Mouse (Mus musculus) right cerebral cortex, adult 18-20 months (tissue): ENCODE measurements around the gene Git1.
A peak's percentile ranks its signal among the peaks of the same experiment; 100 is the strongest.

Source experiments
- DNase-seq: peaks from one replicate; pipeline ENCODE4 v3.0.0; 2022; ENCODE audit warnings: mixed read lengths

Git1 gene

GRCm38 (mm10) chr11:77483510-77484255, 9.7 kb upstream of the Git1 start:
- no peak for DNase-seq

GRCm38 (mm10) chr11:77485229-77485628, 8.1 kb upstream of the Git1 start:
- DNase-seq: no peak

GRCm38 (mm10) chr11:77486798-77487197, 6.6 kb upstream of the Git1 start:
- no peak for DNase-seq

GRCm38 (mm10) chr11:77488771-77489581, 4.4 kb upstream of the Git1 start:
- DNase-seq: no peak

DNA sequence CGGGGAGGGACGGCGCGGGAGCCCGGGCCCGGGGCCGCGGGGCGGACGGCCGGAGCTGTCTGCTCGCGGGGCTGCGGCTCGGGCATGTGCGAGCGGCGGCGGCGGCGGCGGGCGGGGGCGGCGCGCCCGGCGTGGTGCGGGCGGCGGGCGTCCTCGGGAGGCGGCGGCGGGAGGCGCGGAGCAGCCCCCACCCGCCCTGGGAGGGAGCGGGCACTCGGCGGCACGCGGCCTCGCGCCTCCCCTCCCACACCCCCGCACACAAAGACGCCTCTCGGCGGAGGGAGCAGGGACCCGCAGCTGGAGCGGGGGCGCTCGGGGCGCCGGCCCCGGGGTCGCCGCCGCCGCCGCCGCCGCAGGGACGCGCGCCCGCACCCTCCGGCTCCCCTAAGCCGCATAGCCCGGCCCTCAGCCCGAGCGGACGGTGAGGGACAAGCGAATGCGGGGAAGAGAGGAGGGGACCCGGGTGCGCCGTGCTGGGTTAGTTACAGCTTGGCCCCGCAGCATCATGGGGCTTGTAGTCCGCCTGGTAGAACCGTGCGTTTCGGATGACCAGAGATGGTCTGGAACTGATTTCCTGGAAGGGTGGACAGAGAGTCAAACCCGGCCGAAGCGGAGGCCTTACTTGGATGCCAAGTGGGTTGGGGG, 3.6 kb upstream of the Git1 start, which contains the start of gene Ankrd13b:
Gene Ankrd13b, minus strand, starts transcription at position 88 of the 645 bp plus-strand sequence.
- DNase-seq: peak; percentile 85

DNA sequence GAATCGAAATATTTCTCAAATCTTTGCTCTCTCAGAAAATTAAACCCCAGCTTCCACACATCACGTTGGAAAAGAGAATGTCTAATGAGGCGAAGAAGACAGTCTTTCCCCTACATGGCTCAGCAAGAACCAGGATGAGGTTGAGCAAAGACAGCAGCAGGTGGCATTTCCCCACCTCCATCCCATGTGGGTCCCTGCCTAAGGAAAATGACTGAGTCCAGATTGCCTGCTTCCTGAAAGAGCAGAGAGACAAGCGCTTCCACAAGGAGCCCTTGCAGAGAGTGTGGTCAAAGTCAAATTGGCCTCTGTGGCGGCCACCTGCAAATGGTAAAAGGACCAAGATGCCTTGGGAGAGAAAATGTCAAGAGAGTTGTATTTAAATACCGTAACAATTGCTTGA, 2.9 kb upstream of the Git1 start:
- DNase-seq: no peak

DNA sequence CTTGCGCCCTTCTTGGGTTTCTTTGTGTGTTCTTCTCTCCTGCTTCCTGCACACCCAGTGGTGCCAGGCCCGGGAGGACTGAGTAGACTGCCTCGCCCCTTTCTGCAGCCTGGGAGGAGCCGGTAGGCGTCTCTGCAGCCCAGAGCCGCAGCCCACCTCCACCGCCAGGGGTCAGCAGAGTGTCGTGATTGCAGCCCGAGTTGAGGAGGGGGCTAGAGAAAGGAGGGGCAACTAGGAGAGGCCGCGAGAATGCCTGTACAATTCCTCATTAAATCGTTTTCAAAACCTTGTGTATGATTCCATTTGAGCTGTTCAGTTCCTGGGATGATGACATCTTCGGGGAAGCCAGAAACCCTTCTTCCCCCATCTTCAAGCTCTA, 2.2 kb upstream of the Git1 start:
- peak; percentile 89 for DNase-seq

- peak; percentile 82 for DNase-seq
Observed at GRCm38 (mm10) chr11:77491502-77492291, 1.7 kb upstream of the Git1 start.

DNA sequence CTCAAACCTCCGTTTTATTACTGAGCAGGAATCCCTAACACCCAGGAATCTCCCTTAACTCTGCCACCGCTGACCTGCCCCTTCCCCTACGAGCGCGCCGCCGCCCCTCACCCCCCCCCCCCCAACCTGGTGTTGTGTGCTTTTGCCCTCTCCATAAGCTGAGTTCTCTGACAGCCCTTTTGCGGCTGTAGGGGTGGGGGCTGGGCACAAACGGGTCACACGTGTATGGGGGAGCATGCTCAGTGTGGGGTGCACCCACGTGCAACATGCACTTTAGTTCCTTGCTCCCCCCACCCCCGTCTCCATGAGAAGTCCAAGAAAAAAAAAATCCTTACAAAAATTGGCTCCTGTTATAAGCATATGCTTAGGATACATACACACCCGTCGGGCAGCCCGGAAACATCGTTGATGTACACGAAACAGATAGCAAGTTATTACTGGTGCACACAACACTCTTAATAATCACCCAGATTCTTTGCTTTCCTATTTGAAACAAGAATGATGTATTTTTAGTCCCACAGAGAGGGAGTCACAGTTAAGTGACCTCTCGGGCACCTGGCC, 971 bp upstream of the Git1 start:
- DNase-seq: no peak

- DNase-seq: peak; percentile 96
Observed at GRCm38 (mm10) chr11:77492911-77493332, 440 bp upstream of the Git1 start.

DNA sequence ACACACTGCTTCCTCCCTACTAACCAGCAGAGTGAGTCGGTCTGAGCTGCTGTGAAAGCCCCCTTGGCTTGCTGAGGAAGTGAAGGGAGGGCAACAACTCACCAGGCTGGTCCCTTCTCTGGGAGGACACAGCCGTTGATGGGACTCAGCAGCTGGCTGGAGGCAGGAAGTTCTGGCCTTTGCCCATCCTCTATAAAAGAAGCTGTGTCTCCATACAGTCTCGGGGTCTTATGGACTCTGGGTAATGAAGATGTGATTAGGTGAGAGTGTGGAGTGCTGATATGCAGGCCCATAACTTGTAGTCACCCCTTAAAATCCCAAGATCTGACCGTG, 948 bp downstream of the Git1 start:
- DNase-seq: no peak

- DNase-seq: no peak
Observed at GRCm38 (mm10) chr11:77494782-77495181, 1.4 kb downstream of the Git1 start.

- DNase-seq: no peak
Observed at GRCm38 (mm10) chr11:77495507-77495906, 2.1 kb downstream of the Git1 start.

- DNase-seq: no peak
Observed at GRCm38 (mm10) chr11:77497341-77497756, 4.0 kb downstream of the Git1 start.

DNA sequence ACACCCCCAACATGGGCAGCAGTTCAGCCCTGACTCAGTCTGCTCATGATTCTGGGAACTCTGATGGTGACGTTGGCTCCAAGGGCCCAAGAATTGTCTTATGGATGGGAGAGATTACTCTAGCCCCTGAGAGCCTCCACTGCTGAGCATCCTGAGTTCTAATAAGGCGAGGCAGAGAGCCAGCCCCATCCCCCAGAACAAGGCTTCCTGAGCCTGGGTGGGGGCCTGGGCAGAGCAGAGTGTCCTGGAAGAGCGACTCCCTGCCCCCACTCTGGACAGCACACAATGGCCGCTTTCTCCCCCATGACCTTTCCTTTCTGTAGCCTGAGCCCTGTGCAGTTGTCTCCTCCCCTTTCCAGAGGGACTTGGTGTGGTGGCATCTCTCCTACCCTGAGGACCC, 4.5 kb downstream of the Git1 start:
- DNase-seq: no peak

DNA sequence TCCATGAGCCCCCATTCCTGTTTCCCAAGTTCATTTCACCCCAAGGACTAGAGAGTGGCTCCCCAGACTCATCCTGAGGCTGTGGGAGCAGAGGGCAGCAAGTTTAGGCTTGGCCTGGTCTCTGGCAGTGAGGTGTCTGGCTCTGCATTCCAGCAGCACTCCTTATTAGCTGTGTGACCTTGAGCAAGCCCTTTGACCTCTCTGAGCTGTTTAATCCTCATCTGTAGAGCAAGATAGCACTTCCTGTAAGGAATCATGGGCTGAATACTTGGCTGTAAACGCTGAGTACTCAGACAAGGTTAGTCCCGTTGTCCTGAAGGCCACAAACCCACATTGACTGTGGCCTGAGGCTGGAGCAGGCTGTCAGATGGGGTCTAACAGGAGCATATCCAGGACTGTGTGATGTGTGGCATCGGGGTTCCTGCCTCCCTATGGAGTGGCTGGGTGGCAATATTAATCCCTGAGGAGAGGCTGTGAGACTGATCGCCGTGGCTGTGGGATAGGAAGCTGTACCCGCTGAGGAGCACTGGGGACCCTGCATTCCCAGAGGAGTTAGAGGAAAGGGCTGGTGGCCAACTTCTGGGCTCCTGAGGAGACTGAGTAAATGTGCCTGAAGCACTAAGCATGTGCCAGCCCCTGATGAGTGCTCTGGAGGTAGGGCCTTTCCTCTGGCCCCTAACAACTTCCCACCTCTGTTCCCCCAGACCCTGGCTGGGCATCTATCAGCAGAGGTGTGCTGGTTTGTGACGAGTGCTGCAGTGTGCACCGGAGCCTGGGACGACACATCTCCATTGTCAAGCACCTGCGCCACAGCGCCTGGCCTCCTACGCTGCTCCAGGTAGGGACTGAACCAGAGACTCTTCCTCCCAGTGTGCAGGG, 5.1 kb downstream of the Git1 start:
- DNase-seq: no peak

DNA sequence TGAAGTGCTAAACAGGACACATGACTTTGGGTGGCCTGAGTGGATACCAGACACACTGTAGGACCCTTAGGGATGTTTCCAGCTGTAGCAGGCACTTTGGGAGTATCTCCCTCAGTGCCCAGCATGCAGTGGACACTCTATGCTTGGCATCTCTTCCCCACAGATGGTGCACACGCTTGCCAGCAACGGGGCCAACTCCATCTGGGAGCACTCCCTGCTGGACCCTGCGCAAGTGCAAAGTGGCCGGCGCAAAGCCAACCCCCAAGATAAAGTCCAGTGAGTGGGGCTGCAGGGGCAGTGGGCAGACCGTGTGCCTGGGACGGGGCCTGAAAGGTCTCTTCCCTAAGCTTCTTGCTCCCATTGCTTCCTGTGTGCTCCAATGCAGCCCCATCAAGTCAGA, 6.0 kb downstream of the Git1 start:
- DNase-seq: no peak

- no peak for DNase-seq
Observed at GRCm38 (mm10) chr11:77500361-77501325, 7.3 kb downstream of the Git1 start.

DNA sequence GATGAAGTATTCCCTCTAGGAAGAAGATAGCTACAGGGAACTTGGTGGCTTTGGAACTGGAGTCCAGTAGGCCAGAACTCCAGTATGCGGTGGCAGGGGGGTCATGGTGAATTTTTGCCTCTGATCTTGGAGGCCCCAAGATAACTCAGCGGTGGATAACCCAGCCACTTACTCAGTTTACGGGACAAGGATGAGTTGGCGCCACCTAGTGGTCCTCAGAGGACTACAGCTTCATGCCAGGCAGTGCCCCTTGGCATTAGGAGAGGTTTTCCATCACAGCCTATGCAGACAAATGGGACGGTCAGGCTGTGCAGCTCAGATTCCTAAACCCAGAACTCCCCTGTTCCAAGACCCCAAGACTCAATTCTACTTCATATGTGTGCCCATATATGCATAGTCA, 8.0 kb downstream of the Git1 start:
- DNase-seq: peak; percentile 78

- DNase-seq: no peak
Observed at GRCm38 (mm10) chr11:77501971-77502370, 8.6 kb downstream of the Git1 start.
